Mouse (Mus musculus): ENCODE measurements around the gene Slc38a11.

- TF ChIP-seq CTCF (IDR thresholded peaks at IDR 0.05; ENCODE audit: low read depth, low read length) = no peak
- TF ChIP-seq POLR2A (IDR thresholded peaks at IDR 0.05; ENCODE audit: extremely low read depth, insufficient read depth, low read length) = no peak
Observed at GRCm38 (mm10) chr2:65316721-65317120, 47.1 kb downstream of the Slc38a11 start.
